Mouse (Mus musculus) limb, embryonic 13.5 days (tissue): Measurements from ENCODE around the gene Lhx8. TPM values are rescaled to one million over a fixed set of nuclear protein-coding genes. Genes with fewer than 3 reads are reported as not detected.

Source experiments
- ATAC-seq: fragments of 200-750 bp; cut with Nextera tagmentation; 2 replicates; pipeline ENCODE4 v1.8.0; 2017; ENCODE audit warnings: low read depth, moderate number of reproducible peaks, moderate TSS enrichment; ENCODE audit not compliant: low FRiP score
- H3K27ac ChIP-seq: fragments of 300-500 bp; sonication (generic); 2 replicates; pipeline ENCODE4 v1.5.1; 2015; ENCODE audit warnings: inconsistent platforms, mild to moderate bottlenecking, moderate library complexity
- H3K27me3 ChIP-seq: fragments of 300-500 bp; sonication (generic); 2 replicates; pipeline ENCODE4 v1.6.1; 2015; ENCODE audit warnings: mild to moderate bottlenecking, inconsistent platforms
- H3K36me3 ChIP-seq: fragments of 300-500 bp; sonication (generic); 2 replicates; pipeline ENCODE4 v1.6.1; 2015; ENCODE audit warnings: inconsistent platforms, mild to moderate bottlenecking, moderate library complexity
- H3K4me1 ChIP-seq: fragments of 300-500 bp; sonication (generic); 2 replicates; pipeline ENCODE4 v1.6.1; 2015; ENCODE audit warnings: inconsistent platforms
- H3K4me2 ChIP-seq: fragments of 300-500 bp; sonication (generic); replicated peaks from 2 replicates; pipeline ENCODE4 v1.6.1; 2015; ENCODE audit warnings: inconsistent platforms, mild to moderate bottlenecking, moderate library complexity
- H3K4me3 ChIP-seq: fragments of 300-500 bp; sonication (generic); 2 replicates; pipeline ENCODE4 v1.5.1; 2015; ENCODE audit warnings: moderate library complexity, mild to moderate bottlenecking, inconsistent platforms
- H3K9ac ChIP-seq: fragments of 300-500 bp; sonication (generic); 2 replicates; pipeline ENCODE4 v1.6.1; 2015; ENCODE audit warnings: mild to moderate bottlenecking, inconsistent platforms
- H3K9me3 ChIP-seq: fragments of 300-500 bp; sonication (generic); 2 replicates; pipeline ENCODE4 v1.6.1; 2016; ENCODE audit warnings: inconsistent platforms
- WGBS: fragments of 180-500 bp; shearing (Covaris S2); methylation state at CpG from one replicate; pipeline ENCODE4 v1.1.7; 2015; 5-methylcytosine and 5-hydroxymethylcytosine counted together
- polyA plus RNA-seq: library from polyadenylated mRNA; unstranded; fragments of >200 nt; fragmentation: Nextera tagmentation; extraction: Ambion mirVana; gene quantifications from 2 replicates; pipeline ENCODE4 v1.2.1, GENCODE M21; 2015

Lhx8 gene
- 1.5 and 1.8 TPM in 2 replicates for polyA plus RNA-seq

DNA sequence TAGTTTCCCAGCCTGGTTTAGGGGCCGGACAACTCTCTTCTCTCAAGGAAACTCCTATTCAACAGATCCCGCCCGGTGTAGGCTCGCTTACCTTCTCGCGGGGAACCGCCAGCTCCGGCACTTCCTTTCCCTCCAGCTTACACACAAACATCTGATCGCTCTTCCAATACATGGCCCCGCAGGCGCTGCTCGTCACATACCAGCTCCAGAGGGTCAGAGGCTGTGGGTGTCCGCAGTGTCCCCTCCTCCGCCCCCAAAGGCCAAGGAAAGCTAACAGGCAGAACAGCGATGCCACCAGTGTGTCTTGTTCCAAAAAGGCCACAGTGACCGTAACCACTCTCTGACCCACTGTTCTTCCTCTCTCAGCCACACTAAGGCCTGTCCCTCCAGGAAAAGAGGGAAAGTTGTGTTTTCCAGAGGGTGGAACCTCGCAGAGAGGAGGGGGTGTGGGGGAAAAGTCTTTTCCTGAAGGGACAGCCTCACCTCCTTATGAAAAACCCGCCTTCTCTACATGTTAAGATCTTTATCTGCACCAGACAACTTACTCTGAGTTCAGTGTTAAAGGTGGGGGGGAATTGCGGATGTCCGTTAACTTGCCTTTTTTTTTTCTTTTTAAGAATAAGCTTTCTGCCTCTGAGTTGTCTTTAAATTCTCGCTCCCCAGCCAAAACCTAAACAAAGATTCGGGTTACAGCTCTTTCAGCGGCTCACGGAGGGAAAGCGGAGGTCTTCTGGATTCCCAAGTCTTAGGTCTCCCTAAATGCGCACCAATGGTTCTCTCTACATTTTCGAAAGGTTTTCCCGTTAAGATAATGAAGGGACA is at the start of gene Lhx8:
Lhx8 (minus strand) TSS at position 479 of the 822 bp plus-strand sequence.
- Histone ChIP-seq H3K36me3 (no peaks in the 10 kb centered on the region), H3K4me2 (peak within 1 kb of the TSS; percentile 75), H3K9me3 (no peaks in the 10 kb centered on the region), H3K9ac (no peak within 1 kb of the TSS; the same call in 1 of the 2 replicates), H3K4me3 (peak within 1 kb of the TSS; percentile 47), H3K27me3 (peaks cover 84% of the 10 kb centered on the region), H3K27ac (no peak within 1 kb of the TSS), H3K4me1 (peaks cover 38% of the 10 kb centered on the region)
- peak; percentile 42; the same call in 1 of the 2 replicates for ATAC-seq
- under 1% methylated on average over 28 of the region's 28 CpGs for WGBS

DNA sequence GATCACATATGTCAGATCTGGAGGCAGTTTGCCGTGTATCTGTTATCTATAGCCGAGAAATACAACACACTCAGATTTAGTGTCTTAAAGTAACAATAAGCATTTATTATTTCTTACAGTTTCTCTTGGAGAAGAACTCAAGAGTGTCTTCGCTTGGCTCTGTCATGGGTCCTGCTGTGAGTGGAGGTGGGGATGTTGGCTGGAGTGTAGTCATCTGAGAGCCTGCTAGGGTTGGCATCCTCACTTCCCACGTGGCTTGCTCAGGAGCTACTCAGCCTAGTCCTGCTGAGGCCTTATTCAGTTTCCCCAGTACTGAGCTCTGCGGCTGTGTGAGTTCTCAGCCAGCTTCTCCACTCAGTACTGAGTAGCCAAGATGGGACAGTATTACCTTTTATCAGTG is 43.1 kb upstream of the Lhx8 start:
- ATAC-seq: peak; percentile 32; the same call in 1 of the 2 replicates
- Histone ChIP-seq H3K9ac (no peak overlapping the region), H3K4me3 (no peak overlapping the region), H3K9me3 (no peaks in the 10 kb centered on the region), H3K4me1 (no peaks in the 10 kb centered on the region), H3K36me3 (no peaks in the 10 kb centered on the region), H3K4me2 (no peak overlapping the region), H3K27ac (no peak overlapping the region), H3K27me3 (0 out of 2 replicates have a peak, but pooled peaks cover 5% of the 10 kb centered on the region)
- WGBS: 71% methylated on average over 5 of the region's 5 CpGs

DNA sequence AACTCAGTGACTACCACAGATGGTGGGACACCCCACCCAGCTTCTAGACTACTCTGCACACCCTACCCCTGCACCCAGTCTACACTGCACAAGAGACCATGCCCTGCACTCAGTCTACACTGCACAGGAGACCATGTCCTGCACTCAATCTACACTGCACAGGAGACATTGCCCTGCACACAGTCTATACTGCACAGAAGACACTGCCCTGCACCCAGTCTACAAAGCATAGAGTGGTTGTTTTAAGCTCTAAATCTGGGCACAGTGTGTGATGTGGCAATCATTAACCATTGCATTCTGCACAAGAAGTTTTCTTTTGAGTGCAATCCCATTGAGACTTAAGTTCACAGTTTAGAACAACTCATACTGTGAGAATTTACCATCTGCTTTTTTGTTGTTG is 42.2 kb upstream of the Lhx8 start:
- H3K27me3 ChIP-seq: 0 out of 2 replicates have a peak, but pooled peaks cover 2% of the 10 kb centered on the region
- no peak overlapping the region for H3K27ac ChIP-seq
- H3K4me1 ChIP-seq: peaks cover 1% of the 10 kb centered on the region
- H3K36me3 ChIP-seq: no peaks in the 10 kb centered on the region
- no peak overlapping the region for H3K9ac ChIP-seq
- no peak for ATAC-seq
- H3K4me3 ChIP-seq: no peak overlapping the region
- no peaks in the 10 kb centered on the region for H3K9me3 ChIP-seq
- no peak overlapping the region for H3K4me2 ChIP-seq

DNA sequence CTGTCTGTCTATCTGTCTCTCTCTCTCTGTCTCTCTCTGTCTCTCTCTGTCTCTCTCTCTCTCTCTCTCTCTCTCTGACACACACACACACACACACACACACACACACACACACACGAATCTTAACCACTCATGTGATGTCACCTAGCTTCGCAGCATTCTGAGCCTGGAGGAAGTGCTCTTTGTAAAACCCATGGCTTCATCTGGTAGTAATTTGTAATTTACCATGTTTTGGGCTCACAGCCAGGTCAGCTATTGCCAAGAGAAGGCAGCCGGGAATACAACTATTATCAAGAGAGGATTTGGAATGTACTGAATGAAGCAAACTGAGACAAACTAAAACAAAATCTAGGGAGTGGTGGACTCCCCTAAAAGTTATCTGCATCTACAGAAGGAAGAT is 36.9 kb upstream of the Lhx8 start:
- Histone ChIP-seq H3K27ac (no peak overlapping the region), H3K27me3 (no peaks in the 10 kb centered on the region; the same call in 1 of the 2 replicates), H3K9ac (no peak overlapping the region), H3K4me1 (peaks cover 22% of the 10 kb centered on the region), H3K9me3 (no peaks in the 10 kb centered on the region), H3K4me3 (no peak overlapping the region), H3K4me2 (no peak overlapping the region), H3K36me3 (no peaks in the 10 kb centered on the region)
- peak; percentile 54; the same call in 1 of the 2 replicates for ATAC-seq
- WGBS: 9% methylated on average over 3 of the region's 3 CpGs

DNA sequence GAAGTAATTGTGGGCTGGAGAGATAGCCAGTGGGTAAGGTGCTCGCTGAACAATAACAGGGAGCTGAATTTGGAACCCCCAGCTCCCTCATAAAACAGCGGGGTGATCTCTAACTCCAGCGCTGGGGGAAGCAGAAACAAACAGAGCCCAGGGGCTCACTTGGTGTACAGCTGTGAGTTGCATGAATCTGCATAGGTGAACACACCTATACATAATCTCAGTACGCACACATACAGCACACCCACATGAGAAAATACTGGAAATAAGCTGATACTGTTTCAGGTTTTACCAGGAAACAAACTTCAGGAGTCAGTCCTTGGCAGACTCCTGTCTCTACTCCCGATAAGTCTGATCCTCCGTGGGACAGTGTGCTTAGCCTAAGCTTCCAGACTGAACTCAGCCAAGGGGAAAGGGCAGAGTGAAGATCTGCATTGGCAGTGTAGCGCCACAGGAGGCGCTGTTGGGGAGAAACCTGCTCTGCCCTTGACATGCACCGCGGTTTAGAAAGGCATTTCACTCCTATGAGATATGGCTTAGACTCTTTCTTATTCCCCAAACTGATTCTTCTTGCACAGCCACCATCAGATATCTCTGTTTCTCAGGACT is 34.2 kb upstream of the Lhx8 start:
- no peak overlapping the region for H3K27ac ChIP-seq
- H3K9me3 ChIP-seq: no peaks in the 10 kb centered on the region
- WGBS: 19% methylated on average over 10 of the region's 10 CpGs
- H3K9ac ChIP-seq: no peak overlapping the region
- H3K4me3 ChIP-seq: no peak overlapping the region
- peak; percentile 65 for ATAC-seq
- H3K27me3 ChIP-seq: no peaks in the 10 kb centered on the region; the same call in 1 of the 2 replicates
- H3K36me3 ChIP-seq: no peaks in the 10 kb centered on the region
- H3K4me2 ChIP-seq: peak overlapping the region; percentile 30
- peaks cover 22% of the 10 kb centered on the region for H3K4me1 ChIP-seq

DNA sequence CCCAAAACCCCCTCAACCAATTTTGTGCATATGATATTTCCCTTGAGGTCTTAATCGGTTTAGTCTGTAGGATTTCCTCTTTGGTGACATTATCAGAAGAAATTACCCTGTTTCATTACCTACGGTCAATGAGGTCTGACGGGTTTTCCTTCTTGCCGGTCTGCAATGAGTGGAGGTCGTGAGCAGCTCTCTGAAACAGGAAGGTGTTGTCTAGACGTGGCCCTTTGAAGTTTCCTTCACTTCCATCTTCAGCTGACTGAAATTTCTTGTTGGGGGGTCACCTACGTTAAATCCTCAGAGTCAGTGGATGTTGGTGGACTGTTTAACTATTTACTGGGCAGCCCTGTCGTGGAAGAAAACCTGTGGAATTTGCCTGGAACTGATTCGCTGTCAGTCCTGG is 33.0 kb upstream of the Lhx8 start:
- WGBS: 40% methylated on average over 9 of the region's 9 CpGs
- Histone ChIP-seq H3K36me3 (no peaks in the 10 kb centered on the region), H3K9me3 (0 out of 2 replicates have a peak, but pooled peaks cover 6% of the 10 kb centered on the region), H3K4me2 (no peak overlapping the region), H3K4me3 (no peak overlapping the region), H3K4me1 (peaks cover 22% of the 10 kb centered on the region), H3K9ac (no peak overlapping the region), H3K27me3 (no peaks in the 10 kb centered on the region; the same call in 1 of the 2 replicates), H3K27ac (no peak overlapping the region)
- no peak for ATAC-seq

DNA sequence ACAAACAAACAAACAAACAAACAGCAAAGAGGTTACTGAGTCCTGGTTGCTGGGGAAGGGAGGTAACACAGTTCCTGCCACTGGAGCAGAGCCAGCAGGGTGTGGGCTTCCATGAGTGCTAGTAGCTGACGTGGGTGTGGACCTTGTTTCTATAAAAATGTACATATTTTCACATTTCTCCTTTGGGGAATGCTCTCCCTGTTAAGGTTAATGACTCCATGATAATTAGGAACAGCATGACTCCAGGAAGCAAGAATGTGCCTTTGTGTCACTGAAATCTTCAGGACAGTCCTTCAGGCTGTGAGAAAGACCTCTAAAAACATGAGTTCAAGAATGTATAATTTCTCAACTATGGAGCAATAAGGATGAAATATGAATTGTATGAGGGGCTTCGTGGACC is 28.8 kb upstream of the Lhx8 start:
- ATAC-seq: no peak
- 60% methylated on average over 2 of the region's 2 CpGs for WGBS
- H3K27ac ChIP-seq: no peak overlapping the region

DNA sequence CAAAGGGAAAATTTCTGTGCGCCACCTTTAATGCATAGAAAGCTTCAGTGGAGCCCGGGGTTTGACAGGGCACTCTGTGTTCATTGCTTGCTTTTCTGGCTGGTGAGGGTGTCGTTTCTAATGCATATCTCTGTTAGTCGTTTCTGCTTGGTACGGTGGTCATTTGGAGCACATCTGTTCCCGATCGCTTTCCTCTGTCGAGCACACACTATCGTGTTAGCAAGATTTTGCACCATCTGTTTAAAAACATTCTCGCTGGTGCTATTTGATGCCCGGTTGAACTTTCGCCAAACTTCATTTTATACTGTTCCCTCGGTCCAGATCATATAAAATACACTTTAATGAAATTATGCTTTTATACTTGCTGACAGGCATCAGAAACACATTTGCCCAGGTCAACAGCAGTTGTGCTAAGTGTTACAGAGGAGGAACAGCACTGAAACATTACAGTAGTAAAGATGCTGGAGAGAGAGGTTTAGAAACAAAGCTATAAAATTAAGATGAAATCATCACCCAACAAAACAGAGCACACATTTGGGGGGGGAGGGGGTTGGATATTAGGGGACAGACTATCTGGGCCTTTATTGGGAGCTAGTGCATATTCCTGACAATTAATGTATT is 9.9 kb upstream of the Lhx8 start:
- Histone ChIP-seq H3K9ac (no peak overlapping the region), H3K4me1 (peaks cover 16% of the 10 kb centered on the region), H3K9me3 (no peaks in the 10 kb centered on the region), H3K4me2 (peak overlapping the region; percentile 34), H3K27ac (no peak overlapping the region), H3K4me3 (no peak overlapping the region), H3K27me3 (peaks cover 46% of the 10 kb centered on the region), H3K36me3 (no peaks in the 10 kb centered on the region)
- WGBS: 16% methylated on average over 13 of the region's 13 CpGs
- ATAC-seq: peak; percentile 66

More for the DNA sequence above, 28.8 kb upstream of the Lhx8 start:
- Histone ChIP-seq H3K4me2 (no peak overlapping the region), H3K27me3 (no peaks in the 10 kb centered on the region; the same call in 1 of the 2 replicates), H3K9me3 (0 out of 2 replicates have a peak, but pooled peaks cover 6% of the 10 kb centered on the region), H3K36me3 (no peaks in the 10 kb centered on the region), H3K4me1 (no peaks in the 10 kb centered on the region), H3K9ac (no peak overlapping the region), H3K4me3 (no peak overlapping the region)

DNA sequence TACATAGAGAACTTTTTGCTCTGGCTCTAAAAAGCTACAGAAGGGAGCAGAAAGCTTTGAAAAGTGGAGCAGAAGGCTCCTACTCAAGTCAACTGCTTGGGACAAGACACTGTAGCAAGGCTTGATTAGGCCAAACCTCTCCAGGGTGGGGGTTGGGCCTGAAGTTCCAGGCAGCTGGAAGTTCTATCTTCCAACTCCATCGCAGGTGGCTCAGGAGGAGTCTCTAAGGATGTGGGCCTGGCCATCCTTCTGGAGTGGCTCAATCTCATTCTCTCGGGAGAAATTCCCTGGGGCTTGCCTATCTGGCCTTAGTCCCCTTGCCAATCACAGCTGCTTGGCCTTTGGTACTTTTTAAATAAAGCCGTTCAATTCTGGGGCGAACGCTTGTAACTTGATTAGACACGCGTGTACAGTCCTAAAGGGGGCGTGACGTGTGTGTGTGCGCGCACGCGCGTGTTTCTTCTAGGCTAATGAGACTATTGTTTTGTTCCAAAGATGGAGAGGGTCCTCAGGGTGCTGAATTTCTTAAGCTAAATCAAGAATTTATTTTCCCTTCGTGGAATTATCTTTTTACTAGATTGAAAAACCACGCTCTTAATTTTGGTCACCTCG is 9.3 kb upstream of the Lhx8 start:
- no peak overlapping the region for H3K27ac ChIP-seq
- H3K4me1 ChIP-seq: peaks cover 16% of the 10 kb centered on the region
- WGBS: 74% methylated on average over 17 of the region's 17 CpGs
- ATAC-seq: no peak
- no peaks in the 10 kb centered on the region for H3K36me3 ChIP-seq
- H3K4me2 ChIP-seq: peak overlapping the region; percentile 34
- H3K9ac ChIP-seq: no peak overlapping the region
- peaks cover 52% of the 10 kb centered on the region for H3K27me3 ChIP-seq
- no peaks in the 10 kb centered on the region for H3K9me3 ChIP-seq
- H3K4me3 ChIP-seq: no peak overlapping the region

DNA sequence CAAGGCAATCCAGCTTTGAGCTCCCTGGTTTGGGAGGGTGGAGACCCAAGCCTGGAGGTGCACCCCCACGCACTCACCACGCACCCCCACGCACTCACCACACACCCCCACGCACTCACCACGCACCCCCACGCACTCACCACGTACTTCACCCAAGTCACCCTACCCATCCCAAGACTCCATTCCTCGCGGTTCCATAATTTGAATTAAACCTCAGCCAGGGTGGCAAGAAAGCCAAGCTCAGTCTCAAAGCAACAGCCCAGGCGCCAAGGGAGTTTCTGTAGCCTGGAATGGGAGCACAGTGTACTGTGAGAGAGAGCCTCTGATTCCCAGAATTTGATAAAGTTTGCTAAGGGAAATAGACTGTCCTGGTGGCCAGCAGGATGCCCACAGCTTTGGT is 4.3 kb upstream of the Lhx8 start:
- ATAC-seq: no peak
- H3K27ac ChIP-seq: no peak overlapping the region
- H3K4me1 ChIP-seq: peaks cover 23% of the 10 kb centered on the region
- H3K4me3 ChIP-seq: no peak overlapping the region
- no peaks in the 10 kb centered on the region for H3K36me3 ChIP-seq
- 2% methylated on average over 10 of the region's 10 CpGs for WGBS
- H3K9me3 ChIP-seq: no peaks in the 10 kb centered on the region
- peaks cover 80% of the 10 kb centered on the region for H3K27me3 ChIP-seq
- no peak overlapping the region for H3K9ac ChIP-seq
- no peak overlapping the region for H3K4me2 ChIP-seq

DNA sequence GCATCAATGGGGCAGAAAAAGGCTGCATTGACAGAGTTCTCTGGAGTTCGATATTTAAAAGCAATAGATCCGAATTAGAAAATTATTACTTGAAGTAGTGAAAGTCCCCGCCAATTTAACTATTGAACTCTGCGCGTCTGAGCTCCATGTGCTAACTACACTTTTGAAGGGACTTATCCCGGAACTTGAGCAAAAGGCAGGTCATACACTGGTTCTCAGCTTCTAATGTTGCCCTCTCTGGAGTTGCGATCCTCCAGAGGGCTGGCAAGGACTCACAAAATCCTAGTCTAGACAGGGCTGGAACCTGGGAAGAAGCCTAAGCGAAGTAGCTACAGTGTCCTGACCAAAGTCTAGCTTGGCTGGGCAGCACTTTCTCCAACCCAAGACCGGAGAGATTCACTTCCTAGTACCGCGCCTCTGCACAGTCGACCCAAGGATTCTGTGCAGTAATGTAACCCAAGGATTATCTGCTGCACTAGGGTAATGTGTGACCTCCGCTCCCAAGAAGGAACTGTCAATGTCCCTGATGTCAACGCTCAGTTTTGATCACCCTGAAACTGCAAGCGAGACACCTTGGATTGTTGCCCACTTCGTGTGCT is 3.0 kb upstream of the Lhx8 start:
- Histone ChIP-seq H3K4me2 (no peak overlapping the region), H3K4me1 (peaks cover 28% of the 10 kb centered on the region), H3K4me3 (0 out of 2 replicates have a peak overlapping the region, but pooled peaks have one; percentile 1), H3K27ac (no peak overlapping the region), H3K27me3 (peaks cover 79% of the 10 kb centered on the region), H3K9ac (no peak overlapping the region), H3K9me3 (no peaks in the 10 kb centered on the region), H3K36me3 (no peaks in the 10 kb centered on the region)
- WGBS: under 1% methylated on average over 16 of the region's 16 CpGs
- ATAC-seq: no peak
